In genomic region chr7:101933300-101933699, GRCm38 (mm10) we compare ENCODE assay signal across 8 mouse cellular contexts. TPM values are rescaled to one million over a fixed set of nuclear protein-coding genes. Genes with fewer than 3 reads are reported as not detected.
A peak's percentile ranks its signal among the peaks of the same experiment; 100 is the strongest.
DNase-seq lines count a peak whose midpoint lies in the region; ATAC-seq and TF ChIP-seq lines count a peak whose summit lies in the region.

No protein-coding gene starts in this region.

- H3K27ac ChIP-seq in kidney, embryonic 16.5 days (ENCODE audit: low read length), result peak overlapping the region; percentile 59

- H3K9me3 ChIP-seq in erythroblast, embryonic 14.5 days (ENCODE audit: control insufficient read depth, low read length), result no peaks in the 10 kb centered on the region
- no peaks in the 10 kb centered on the region for H3K9me3 ChIP-seq in kidney, embryonic 16.5 days (ENCODE audit: low read length)

- peak overlapping the region; percentile 99 for H3K4me3 ChIP-seq in erythroblast, embryonic 14.5 days (replicated peaks)
- peak overlapping the region; percentile 65 for H3K4me3 ChIP-seq in kidney, embryonic 16.5 days (ENCODE audit: low read length)

- 4% methylated on average over 15 of the region's 15 CpGs for WGBS in kidney, embryonic 16.5 days

- no peaks in the 10 kb centered on the region for H3K27me3 ChIP-seq in Patski
- H3K27me3 ChIP-seq in erythroblast, embryonic 14.5 days (ENCODE audit: control insufficient read depth), result no peaks in the 10 kb centered on the region
- no peaks in the 10 kb centered on the region for H3K27me3 ChIP-seq in kidney, embryonic 16.5 days (ENCODE audit: insufficient read depth, low read length)

- CTCF ChIA-PET in Patski (lab: Charles Lee), result interaction anchor here (1.0 to 2.2 kb wide), 2 partner anchors 15 to 254 kb away, joined by 3 to 7 read pairs; no protein-coding TSS in a partner anchor

- peak; percentile 32 for ATAC-seq in Patski
- peak; percentile 35 for ATAC-seq in kidney, embryonic 16.5 days (ENCODE audit: low FRiP score, low TSS enrichment)
- ATAC-seq in cerebellum, adult (ENCODE audit: insufficient number of reproducible peaks, low FRiP score, low TSS enrichment), result no peak

- peak overlapping the region; percentile 78 for H3K9ac ChIP-seq in kidney, embryonic 16.5 days (replicated peaks; ENCODE audit: low read length)

- peaks cover 31% of the 10 kb centered on the region for H3K36me3 ChIP-seq in erythroblast, embryonic 14.5 days (ENCODE audit: control insufficient read depth)
- no peaks in the 10 kb centered on the region for H3K36me3 ChIP-seq in kidney, embryonic 16.5 days (ENCODE audit: insufficient read depth, low read length)

- intact Hi-C loops in left cerebral cortex, postnatal 4 days (cut with DNase I), result no loop called here

- TF ChIP-seq CTCF in Patski (IDR thresholded peaks at IDR 0.05), result no peak

- H3K4me1 ChIP-seq in erythroblast, embryonic 14.5 days (ENCODE audit: control insufficient read depth), result peaks cover 56% of the 10 kb centered on the region
- peaks cover 17% of the 10 kb centered on the region; the same call in 1 of the 2 replicates for H3K4me1 ChIP-seq in kidney, embryonic 16.5 days (ENCODE audit: insufficient read depth, low read length)

- POLR2A ChIA-PET in Patski (lab: Charles Lee), result no interaction called here

- peak overlapping the region; percentile 78 for H3K4me2 ChIP-seq in kidney, embryonic 16.5 days (replicated peaks; ENCODE audit: low read depth, low read length)

- peak; percentile 23 for DNase-seq in left cerebral cortex, postnatal 4 days
- no peak for DNase-seq in left cerebral cortex, adult 9 months (ENCODE audit: low spot score in 2 of 2)
- no peak for DNase-seq in Patski (ENCODE audit: low read depth, low spot score)
- DNase-seq in mesoderm, embryonic 11.5 days (ENCODE audit: low read depth, low spot score), result peak; percentile 37
- no peak for DNase-seq in gastrocnemius, postnatal 25 days

- in situ Hi-C loops in Patski (cut with MboI; ENCODE audit: low pct_unique_long_range_greater_than_20kb), result no loop called here

RNA-seq across cellular contexts. Expression of gene Lrrc51, which starts 0.4 kb away (rescaled TPM):
- 1 to 10 TPM; 2.8 to 2.9 TPM for total RNA-seq in left cerebral cortex, postnatal 4 days (2021)
- polyA plus RNA-seq in Patski (2021), result 6.0 TPM
- not detected in 2 replicates for polyA plus RNA-seq in erythroblast, embryonic 14.5 days (2012)
- 10.8 and 13.9 TPM in 2 replicates for polyA plus RNA-seq in kidney, embryonic 16.5 days (2015; fragmentation: Nextera tagmentation; extraction: Ambion mirVana)
- total RNA-seq in gastrocnemius, postnatal 25 days (2021), result 1 to 10 TPM; 3.0 to 4.2 TPM

RNA-seq across cellular contexts. Expression of gene Numa1, which starts 0.6 kb away (rescaled TPM):
- 10 to 100 TPM; 83.3 to 89.6 TPM for total RNA-seq in left cerebral cortex, postnatal 4 days (2021)
- polyA plus RNA-seq in Patski (2021), result 156 TPM
- 19.8 and 24.7 TPM in 2 replicates for polyA plus RNA-seq in erythroblast, embryonic 14.5 days (2012)
- polyA plus RNA-seq in kidney, embryonic 16.5 days (2015; fragmentation: Nextera tagmentation; extraction: Ambion mirVana), result 72.1 and 75.6 TPM in 2 replicates
- total RNA-seq in gastrocnemius, postnatal 25 days (2021), result 10 to 100 TPM; 43.8 to 46.7 TPM

RNA-seq across cellular contexts. Expression of gene Tomt, which starts 27.1 kb away (rescaled TPM):
- not detected for total RNA-seq in left cerebral cortex, postnatal 4 days (2021)
- 0.50 TPM for polyA plus RNA-seq in Patski (2021)
- polyA plus RNA-seq in erythroblast, embryonic 14.5 days (2012), result not detected in 2 replicates
- polyA plus RNA-seq in kidney, embryonic 16.5 days (2015; fragmentation: Nextera tagmentation; extraction: Ambion mirVana), result 0.33 and 0.59 TPM in 2 replicates
- not detected for total RNA-seq in gastrocnemius, postnatal 25 days (2021)

RNA-seq across cellular contexts. Expression of gene Lamtor1, which starts 27.6 kb away (rescaled TPM):
- 10 to 100 TPM; 86.2 to 91.6 TPM for total RNA-seq in left cerebral cortex, postnatal 4 days (2021)
- 130 TPM for polyA plus RNA-seq in Patski (2021)
- polyA plus RNA-seq in erythroblast, embryonic 14.5 days (2012), result 10.4 and 12.4 TPM in 2 replicates
- polyA plus RNA-seq in kidney, embryonic 16.5 days (2015; fragmentation: Nextera tagmentation; extraction: Ambion mirVana), result 174 and 183 TPM in 2 replicates
- total RNA-seq in gastrocnemius, postnatal 25 days (2021), result 100 to 1,000 TPM in 1 of 2 experiments, 10 to 100 TPM in 1; 94.3 to 103 TPM

Comparison
In these comparisons a context has a peak if more than half of its experiments do, and no peak if none do; other contexts are left out.
1. DNase-seq: peak in left cerebral cortex, postnatal 4 days (single experiment) and mesoderm, embryonic 11.5 days (single experiment); none in left cerebral cortex, adult 9 months (0 of 2), Patski (single experiment) and gastrocnemius, postnatal 25 days (single experiment).